Mouse (Mus musculus): ENCODE data around the gene Btnl9. TPM values are rescaled to one million over a fixed set of nuclear protein-coding genes. Genes with fewer than 3 reads are reported as not detected.
A peak's percentile ranks its signal among the peaks of the same experiment; 100 is the strongest.

The Btnl9 gene
- 0.17 and 0.59 TPM in 2 replicates for polyA plus RNA-seq (2015; fragmentation: Nextera tagmentation; extraction: Ambion mirVana)

- H3K4me2 ChIP-seq, result no peak within 1 kb of the TSS
- no peak within 1 kb of the TSS for H3K27ac ChIP-seq (replicated peaks)
- 0 out of 2 replicates have a peak, but pooled peaks cover 2% of the 10 kb centered on the region for H3K27me3 ChIP-seq (replicated peaks)
- no peak within 1 kb of the TSS for H3K9ac ChIP-seq (replicated peaks)
- H3K36me3 ChIP-seq, result no peaks in the 10 kb centered on the region
- WGBS, result 83% methylated on average over 8 of the region's 8 CpGs
- no peaks in the 10 kb centered on the region for H3K4me1 ChIP-seq
- H3K9me3 ChIP-seq (replicated peaks), result no peaks in the 10 kb centered on the region
- ATAC-seq (ENCODE audit: low FRiP score), result no peak
- no peak within 1 kb of the TSS for H3K4me3 ChIP-seq (replicated peaks)
Measured at GRCm38 (mm10) chr11:49186955-49187488, at the start of gene Btnl9. Btnl9 (minus strand) TSS chr11:49187159.

- Histone ChIP-seq H3K36me3 (no peaks in the 10 kb centered on the region), H3K9ac (replicated peaks) (no peak overlapping the region), H3K27ac (replicated peaks) (no peak overlapping the region), H3K27me3 (replicated peaks) (no peaks in the 10 kb centered on the region), H3K9me3 (replicated peaks) (no peaks in the 10 kb centered on the region), H3K4me2 (no peak overlapping the region), H3K4me1 (no peaks in the 10 kb centered on the region), H3K4me3 (replicated peaks) (no peak overlapping the region)
- WGBS, result 74% methylated on average over 3 of the region's 3 CpGs
- no peak for ATAC-seq (ENCODE audit: low FRiP score)
Measured at GRCm38 (mm10) chr11:49235459-49236207, 48.7 kb upstream of the Btnl9 start.

- Histone ChIP-seq H3K4me1 (no peaks in the 10 kb centered on the region), H3K9me3 (replicated peaks) (no peaks in the 10 kb centered on the region), H3K9ac (replicated peaks) (no peak overlapping the region), H3K27ac (replicated peaks) (no peak overlapping the region), H3K4me2 (no peak overlapping the region), H3K36me3 (no peaks in the 10 kb centered on the region), H3K4me3 (replicated peaks) (no peak overlapping the region), H3K27me3 (replicated peaks) (no peaks in the 10 kb centered on the region)
- no peak for ATAC-seq (ENCODE audit: low FRiP score)
- 81% methylated on average over 3 of the region's 3 CpGs for WGBS
Measured at GRCm38 (mm10) chr11:49232781-49233180, 45.8 kb upstream of the Btnl9 start.

- Histone ChIP-seq H3K9ac (replicated peaks) (no peak overlapping the region), H3K4me3 (replicated peaks) (no peak overlapping the region), H3K4me1 (no peaks in the 10 kb centered on the region), H3K9me3 (replicated peaks) (no peaks in the 10 kb centered on the region), H3K4me2 (no peak overlapping the region), H3K36me3 (no peaks in the 10 kb centered on the region), H3K27ac (replicated peaks) (no peak overlapping the region), H3K27me3 (replicated peaks) (no peaks in the 10 kb centered on the region)
- WGBS, result 89% methylated on average over 1 of the region's 1 CpGs
- ATAC-seq (ENCODE audit: low FRiP score), result no peak
Measured at GRCm38 (mm10) chr11:49224455-49224854, 37.5 kb upstream of the Btnl9 start.

GRCm38 (mm10) chr11:49219271-49219670 is 32.3 kb upstream of the Btnl9 start:
- Histone ChIP-seq H3K36me3 (peaks cover 31% of the 10 kb centered on the region), H3K27me3 (replicated peaks) (no peaks in the 10 kb centered on the region), H3K9ac (replicated peaks) (no peak overlapping the region), H3K4me2 (no peak overlapping the region), H3K27ac (replicated peaks) (no peak overlapping the region), H3K4me1 (no peaks in the 10 kb centered on the region), H3K4me3 (replicated peaks) (no peak overlapping the region), H3K9me3 (replicated peaks) (no peaks in the 10 kb centered on the region)
- no peak for ATAC-seq (ENCODE audit: low FRiP score)
- 100% methylated on average over 2 of the region's 2 CpGs for WGBS

- H3K36me3 ChIP-seq, result peaks cover 37% of the 10 kb centered on the region
- 0 out of 2 replicates have a peak, but pooled peaks cover 3% of the 10 kb centered on the region for H3K4me1 ChIP-seq
- no peak overlapping the region for H3K4me3 ChIP-seq (replicated peaks)
- no peaks in the 10 kb centered on the region for H3K9me3 ChIP-seq (replicated peaks)
- no peak for ATAC-seq (ENCODE audit: low FRiP score)
- H3K9ac ChIP-seq (replicated peaks), result no peak overlapping the region
- H3K27me3 ChIP-seq (replicated peaks), result no peaks in the 10 kb centered on the region
- H3K4me2 ChIP-seq, result no peak overlapping the region
- 100% methylated on average over 1 of the region's 1 CpGs for WGBS
- no peak overlapping the region for H3K27ac ChIP-seq (replicated peaks)
Measured at GRCm38 (mm10) chr11:49213505-49213904, 26.5 kb upstream of the Btnl9 start.

GRCm38 (mm10) chr11:49212577-49212976 is 25.6 kb upstream of the Btnl9 start:
- Histone ChIP-seq H3K9ac (replicated peaks) (no peak overlapping the region), H3K4me2 (no peak overlapping the region), H3K27ac (replicated peaks) (no peak overlapping the region), H3K9me3 (replicated peaks) (no peaks in the 10 kb centered on the region), H3K36me3 (peaks cover 38% of the 10 kb centered on the region), H3K27me3 (replicated peaks) (no peaks in the 10 kb centered on the region), H3K4me1 (0 out of 2 replicates have a peak, but pooled peaks cover 3% of the 10 kb centered on the region), H3K4me3 (replicated peaks) (no peak overlapping the region)
- ATAC-seq (ENCODE audit: low FRiP score), result no peak

GRCm38 (mm10) chr11:49207495-49207894 is 20.5 kb upstream of the Btnl9 start:
- H3K27ac ChIP-seq (replicated peaks), result no peak overlapping the region
- H3K4me3 ChIP-seq (replicated peaks), result no peak overlapping the region
- no peak for ATAC-seq (ENCODE audit: low FRiP score)
- H3K4me2 ChIP-seq, result no peak overlapping the region
- peaks cover 19% of the 10 kb centered on the region for H3K4me1 ChIP-seq
- H3K27me3 ChIP-seq (replicated peaks), result no peaks in the 10 kb centered on the region
- H3K9ac ChIP-seq (replicated peaks), result no peak overlapping the region
- WGBS, result 100% methylated on average over 1 of the region's 1 CpGs
- no peaks in the 10 kb centered on the region for H3K9me3 ChIP-seq (replicated peaks)
- H3K36me3 ChIP-seq, result peaks cover 3% of the 10 kb centered on the region; the same call in 1 of the 2 replicates

GRCm38 (mm10) chr11:49205080-49205590 is 18.2 kb upstream of the Btnl9 start:
- no peak overlapping the region for H3K4me3 ChIP-seq (replicated peaks)
- H3K9ac ChIP-seq (replicated peaks), result no peak overlapping the region
- 84% methylated on average over 6 of the region's 6 CpGs for WGBS
- peaks cover 26% of the 10 kb centered on the region for H3K4me1 ChIP-seq
- peak overlapping the region; percentile 90 for H3K4me2 ChIP-seq
- peaks cover 3% of the 10 kb centered on the region; the same call in 1 of the 2 replicates for H3K36me3 ChIP-seq
- ATAC-seq (ENCODE audit: low FRiP score), result no peak
- no peak overlapping the region for H3K27ac ChIP-seq (replicated peaks)
- H3K27me3 ChIP-seq (replicated peaks), result no peaks in the 10 kb centered on the region
- no peaks in the 10 kb centered on the region for H3K9me3 ChIP-seq (replicated peaks)

- Histone ChIP-seq H3K27ac (replicated peaks) (peak overlapping the region; percentile 97), H3K4me2 (peak overlapping the region; percentile 90), H3K27me3 (replicated peaks) (no peaks in the 10 kb centered on the region), H3K9me3 (replicated peaks) (no peaks in the 10 kb centered on the region), H3K4me3 (replicated peaks) (peak overlapping the region; percentile 92), H3K9ac (replicated peaks) (peak overlapping the region; percentile 92), H3K4me1 (peaks cover 23% of the 10 kb centered on the region), H3K36me3 (peaks cover 3% of the 10 kb centered on the region; the same call in 1 of the 2 replicates)
- WGBS, result under 1% methylated on average over 24 of the region's 24 CpGs
- ATAC-seq (ENCODE audit: low FRiP score), result peak; percentile 82
Measured at GRCm38 (mm10) chr11:49203771-49204497, 17.0 kb upstream of the Btnl9 start.

GRCm38 (mm10) chr11:49203129-49203768 is 16.3 kb upstream of the Btnl9 start, which contains the start of gene Zfp62:
Zfp62 (plus strand) TSS chr11:49203292.
- Histone ChIP-seq H3K27me3 (replicated peaks) (no peaks in the 10 kb centered on the region), H3K9me3 (replicated peaks) (no peaks in the 10 kb centered on the region), H3K36me3 (peaks cover 3% of the 10 kb centered on the region; the same call in 1 of the 2 replicates), H3K27ac (replicated peaks) (peak within 1 kb of the TSS; percentile 97), H3K4me3 (replicated peaks) (peak within 1 kb of the TSS; percentile 92), H3K4me1 (peaks cover 22% of the 10 kb centered on the region), H3K4me2 (peak within 1 kb of the TSS; percentile 90), H3K9ac (replicated peaks) (peak within 1 kb of the TSS; percentile 92)
- ATAC-seq (ENCODE audit: low FRiP score), result peak; percentile 94
- WGBS, result 0% methylated on average over 47 of the region's 47 CpGs
